Mouse (Mus musculus) thymus, adult 2 months (tissue): ENCODE data around the gene Scn1b. TPM values are rescaled to one million over a fixed set of nuclear protein-coding genes. Genes with fewer than 3 reads are reported as not detected.
A peak's percentile ranks its signal among the peaks of the same experiment; 100 is the strongest.

Experiments used
- DNase-seq: peaks from one replicate; pipeline ENCODE4 v3.0.0; 2021
- H3K27ac ChIP-seq: fragments of 200-500 bp; 2 replicates; pipeline ENCODE4 v1.5.1; 2012; ENCODE audit warnings: low read length, control low read depth; ENCODE audit not compliant: control insufficient read depth, insufficient read depth
- H3K27me3 ChIP-seq: fragments of 200-500 bp; 2 replicates; pipeline ENCODE4 v1.6.1; 2012; ENCODE audit warnings: mild to moderate bottlenecking, low read length, moderate library complexity, mixed read lengths; ENCODE audit not compliant: control insufficient read depth, insufficient read depth
- H3K36me3 ChIP-seq: fragments of 200-500 bp; 2 replicates; pipeline ENCODE4 v1.6.1; 2012; ENCODE audit warnings: mild to moderate bottlenecking, low read length, moderate library complexity; ENCODE audit not compliant: control insufficient read depth, insufficient read depth
- H3K4me1 ChIP-seq: fragments of 200-500 bp; replicated peaks from 2 replicates; pipeline ENCODE4 v1.6.1; 2012; ENCODE audit warnings: low read length; ENCODE audit not compliant: control insufficient read depth, insufficient read depth
- H3K4me3 ChIP-seq: fragments of 200-500 bp; 2 replicates; pipeline ENCODE4 v1.5.1; 2012; ENCODE audit warnings: mild to moderate bottlenecking, low read length, control low read depth, moderate library complexity; ENCODE audit not compliant: control insufficient read depth, insufficient read depth
- CTCF ChIP-seq: fragments of 200-500 bp; IDR thresholded peaks from 2 replicates; pipeline ENCODE4 v1.5.1; 2012; ENCODE audit warnings: mild to moderate bottlenecking, control low read depth, low read length, moderate library complexity, borderline replicate concordance; ENCODE audit not compliant: control insufficient read depth, poor library complexity, insufficient read depth; ENCODE audit errors: extremely low read depth
- POLR2A ChIP-seq: fragments of 200-500 bp; IDR thresholded peaks from 2 replicates; pipeline ENCODE4 v1.6.1; 2012; ENCODE audit warnings: mild to moderate bottlenecking, low read length, control low read depth, moderate library complexity; ENCODE audit not compliant: control insufficient read depth, poor library complexity, insufficient read depth; ENCODE audit errors: extremely low read depth
- WGBS: fragments of 180-500 bp; shearing (Covaris S2); methylation state at CpG from one replicate; pipeline ENCODE4 v1.1.7; 2018; 5-methylcytosine and 5-hydroxymethylcytosine counted together
- polyA plus RNA-seq: library from polyadenylated mRNA; depleted of rRNA; stranded (reverse); fragments of >200 nt; gene quantifications from 2 replicates; pipeline ENCODE4 v1.2.3, GENCODE M21; 2012; rRNA removed

Gene Scn1b
- 18.7 and 21.2 TPM in 2 replicates for polyA plus RNA-seq

DNA sequence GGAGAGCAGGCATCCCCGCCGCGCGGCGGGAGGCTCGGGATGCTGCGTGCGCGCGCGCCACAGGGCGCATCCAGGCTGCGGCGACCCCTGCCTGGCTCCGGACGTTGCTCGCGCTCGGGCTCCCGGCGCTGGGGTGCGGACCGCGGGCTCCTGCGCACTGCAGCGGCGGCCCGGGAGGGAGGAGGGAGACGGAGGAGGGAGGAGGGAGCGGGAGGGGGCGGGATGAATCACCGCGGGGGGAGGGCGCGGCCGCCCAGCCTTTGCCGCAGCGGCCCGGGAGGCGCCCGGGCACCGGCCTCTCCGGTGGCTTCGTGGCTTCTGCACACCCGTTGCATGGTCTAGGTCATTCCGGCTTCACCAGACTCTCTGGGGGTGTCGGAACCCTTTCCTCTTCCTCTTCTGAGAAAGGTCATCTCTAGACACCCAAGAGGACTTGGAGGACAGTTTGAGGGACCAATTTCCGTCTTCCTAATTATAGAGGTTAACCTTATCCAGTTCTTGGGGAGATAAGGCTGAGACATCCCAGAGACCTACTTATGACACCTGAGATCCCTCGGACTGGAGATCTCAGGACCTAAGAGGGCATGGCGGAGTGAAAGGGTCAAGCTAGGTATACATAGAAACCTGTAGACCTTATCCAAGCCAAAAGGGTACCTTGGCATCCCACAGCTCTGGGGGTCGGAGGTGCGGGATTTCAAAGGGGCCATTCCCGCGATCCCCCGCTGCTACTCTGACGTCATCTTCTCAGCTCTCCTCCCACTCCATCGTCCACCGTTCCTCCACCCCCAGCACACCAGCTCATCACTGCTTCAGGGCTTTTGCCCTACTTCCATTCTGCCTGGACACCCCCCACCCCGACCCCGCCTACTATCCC lies at the start of gene Scn1b:
TSS of gene Scn1b (minus strand) at position 153 of the 874 bp plus-strand sequence.
- Histone ChIP-seq H3K27me3 (peaks cover 9% of the 10 kb centered on the region), H3K27ac (no peak within 1 kb of the TSS), H3K4me1 (no peaks in the 10 kb centered on the region), H3K36me3 (peaks cover 34% of the 10 kb centered on the region), H3K4me3 (peak within 1 kb of the TSS; percentile 23; the same call in 1 of the 2 replicates)
- WGBS = 4% methylated on average over 59 of the region's 60 CpGs
- TF ChIP-seq CTCF (no peak), POLR2A (no peak)
- DNase-seq = no peak

GRCm38 (mm10) chr7:31175096-31175495 lies 48.3 kb upstream of the Scn1b start:
- H3K27me3 ChIP-seq = no peaks in the 10 kb centered on the region
- no peak overlapping the region for H3K27ac ChIP-seq
- TF ChIP-seq POLR2A (no peak), CTCF (no peak)
- H3K4me1 ChIP-seq = no peaks in the 10 kb centered on the region
- H3K36me3 ChIP-seq = no peaks in the 10 kb centered on the region
- H3K4me3 ChIP-seq = no peak overlapping the region
- no peak for DNase-seq
- 86% methylated on average over 3 of the region's 3 CpGs for WGBS

GRCm38 (mm10) chr7:31174466-31174865 lies 47.7 kb upstream of the Scn1b start:
- H3K36me3 ChIP-seq = no peaks in the 10 kb centered on the region
- H3K4me3 ChIP-seq = no peak overlapping the region
- TF ChIP-seq CTCF = no peak
- no peak for TF ChIP-seq POLR2A
- H3K27me3 ChIP-seq = no peaks in the 10 kb centered on the region
- no peaks in the 10 kb centered on the region for H3K4me1 ChIP-seq
- 35% methylated on average over 8 of the region's 8 CpGs for whole genome bisulfite sequencing
- H3K27ac ChIP-seq = no peak overlapping the region
- DNase-seq = no peak

- Histone ChIP-seq H3K4me1 (peaks cover 10% of the 10 kb centered on the region), H3K27me3 (no peaks in the 10 kb centered on the region), H3K27ac (no peak overlapping the region), H3K36me3 (no peaks in the 10 kb centered on the region), H3K4me3 (no peak overlapping the region)
- TF ChIP-seq POLR2A = no peak
- TF ChIP-seq CTCF = no peak
- peak; percentile 68 for DNase-seq
- WGBS = 13% methylated on average over 2 of the region's 2 CpGs
Observed at GRCm38 (mm10) chr7:31172238-31172637, 45.4 kb upstream of the Scn1b start.

- H3K27ac ChIP-seq = no peak overlapping the region
- no peaks in the 10 kb centered on the region for H3K36me3 ChIP-seq
- no peak for TF ChIP-seq CTCF
- TF ChIP-seq POLR2A = no peak
- H3K27me3 ChIP-seq = no peaks in the 10 kb centered on the region
- WGBS = 96% methylated on average over 9 of the region's 9 CpGs
- peaks cover 10% of the 10 kb centered on the region for H3K4me1 ChIP-seq
- no peak overlapping the region for H3K4me3 ChIP-seq
- no peak for DNase-seq
Observed at GRCm38 (mm10) chr7:31170520-31170919, 43.7 kb upstream of the Scn1b start.

- H3K4me1 ChIP-seq = peaks cover 16% of the 10 kb centered on the region
- TF ChIP-seq CTCF (no peak), POLR2A (no peak)
- H3K27me3 ChIP-seq = no peaks in the 10 kb centered on the region
- peak; percentile 69 for DNase-seq
- H3K27ac ChIP-seq = peak overlapping the region; percentile 63
- H3K36me3 ChIP-seq = no peaks in the 10 kb centered on the region
- WGBS = 3% methylated on average over 8 of the region's 8 CpGs
- H3K4me3 ChIP-seq = no peak overlapping the region
Observed at GRCm38 (mm10) chr7:31168412-31168811, 41.6 kb upstream of the Scn1b start.

DNA sequence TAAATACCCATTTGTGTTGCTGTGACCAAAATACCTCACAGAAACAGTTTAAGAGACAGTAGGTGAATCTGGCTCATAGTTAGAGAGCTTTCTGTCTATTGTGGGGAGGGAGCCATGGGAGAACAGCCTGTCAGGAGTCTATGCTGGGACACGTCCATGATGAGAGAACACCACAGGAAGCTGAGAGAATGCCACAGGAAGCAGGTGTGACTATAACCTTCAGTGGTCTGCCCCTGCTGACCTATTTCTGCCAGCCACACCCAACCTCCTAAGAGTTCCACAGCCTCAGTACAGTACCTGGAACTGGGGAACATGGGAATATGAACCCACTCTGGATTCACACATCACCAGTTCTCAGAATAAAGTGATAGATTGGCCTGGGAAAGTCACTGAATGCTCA lies 37.9 kb upstream of the Scn1b start:
- Histone ChIP-seq H3K4me1 (peaks cover 39% of the 10 kb centered on the region), H3K36me3 (no peaks in the 10 kb centered on the region), H3K4me3 (no peak overlapping the region), H3K27ac (peak overlapping the region; percentile 30; the same call in 1 of the 2 replicates), H3K27me3 (no peaks in the 10 kb centered on the region)
- DNase-seq = peak; percentile 51
- 9% methylated on average over 1 of the region's 1 CpGs for WGBS
- TF ChIP-seq CTCF = no peak
- TF ChIP-seq POLR2A = no peak
